Mouse (Mus musculus) embryonic fibroblast, embryonic 13.5 days (primary cell): Measurements from ENCODE around the gene Rftn2.

Experiments
- CTCF ChIP-seq: IDR thresholded peaks from 2 replicates; pipeline ENCODE4 v1.5.1; 2011; ENCODE audit warnings: mild to moderate bottlenecking, control low read depth, low read length, moderate library complexity, borderline replicate concordance; ENCODE audit not compliant: insufficient read depth
- POLR2A ChIP-seq: IDR thresholded peaks from 2 replicates; pipeline ENCODE4 v1.6.1; 2011; ENCODE audit warnings: low read depth, mild to moderate bottlenecking, control low read depth, low read length, moderate library complexity

- TF ChIP-seq CTCF (no peak), POLR2A (no peak)
Observed at GRCm38 (mm10) chr1:55130190-55130916, 96.2 kb downstream of the Rftn2 start.
